Mouse (Mus musculus): Measurements from ENCODE around the gene Snrnp70.

DNA sequence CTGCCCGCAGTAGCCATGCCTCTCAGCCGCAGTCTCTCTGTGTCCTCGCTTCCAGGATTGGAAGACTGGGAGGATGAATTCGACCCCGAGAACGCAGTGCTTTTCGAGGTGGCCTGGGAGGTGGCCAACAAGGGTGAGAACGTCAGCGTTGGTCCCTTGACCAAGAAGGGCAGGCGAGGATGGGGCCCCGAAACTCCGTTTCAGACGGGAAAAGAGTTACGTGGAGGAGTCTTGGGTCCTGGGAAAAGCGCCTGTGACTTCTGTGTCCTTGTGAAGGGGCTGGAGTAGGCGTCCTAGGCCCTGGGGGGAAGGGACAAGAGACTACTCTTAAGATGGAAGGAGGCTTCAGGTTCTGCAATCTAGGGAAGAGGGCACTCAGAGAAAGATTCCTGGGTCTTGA, 39.5 kb upstream of the Snrnp70 start:
- TF ChIP-seq CTCF (conservative IDR thresholded peaks at IDR 0.05; ENCODE audit: low read length) (no peak), NANOG (IDR thresholded peaks at IDR 0.05; ENCODE audit: borderline replicate concordance, low read length) (no peak), POU5F1 (IDR thresholded peaks at IDR 0.05; ENCODE audit: borderline replicate concordance, low read length) (no peak)
